Mouse (Mus musculus) adrenal gland, adult 18-20 months (tissue): Measurements from ENCODE around the gene Wdr82. TPM values are rescaled to one million over a fixed set of nuclear protein-coding genes. Genes with fewer than 3 reads are reported as not detected.

Experiments
- microRNA-seq, 2 experiments: library from miRNA; unstranded; fragments of <30 nt; microRNA quantifications; one replicate each; pipeline ENCODE4 v1.2.0; 2021; ENCODE audit warnings: borderline number of aligned reads in 2 of 2
- total RNA-seq, 2 experiments: library from RNA; stranded (reverse); gene quantifications; 1 replicate in 1 of 2; 2 replicates in 1 of 2; pipeline ENCODE4 v1.2.3; 2021

The Wdr82 gene
- total RNA-seq, 2 experiments from 2014 or later: 73.7 to 81.6 TPM

Small RNA genes lying within 50 kb of the gene (microRNA-seq; reads per million reads assigned to microRNA genes)
- gene Mir135a-1 (0 reads per million in 2 experiments), gene Mirlet7g (80,621 to 98,629 reads per million in 2 experiments)

Other genes with a start within 250 kb of the Wdr82 start
- 1 to 10 TPM; 1.8 to 5.1 TPM for gene Col6a5, start 210.3 kb upstream of the Wdr82 start, total RNA-seq
- gene Col6a4, start 74.1 kb upstream of the Wdr82 start, total RNA-seq: under 1 TPM; 0.10 to 0.30 TPM
- 1 to 10 TPM; 1.9 to 2.7 TPM for gene Glyctk, start 12.8 kb upstream of the Wdr82 start, total RNA-seq
- gene Ppm1m, start 28.8 kb downstream of the Wdr82 start, total RNA-seq: 100 to 1,000 TPM; 105 to 110 TPM
- 10 to 100 TPM; 41.1 to 78.7 TPM for gene Twf2, start 32.2 kb downstream of the Wdr82 start, total RNA-seq
- gene Tlr9, start 51.7 kb downstream of the Wdr82 start, total RNA-seq: under 1 TPM; 0.63 to 0.83 TPM
- gene Alas1, start 77.7 kb downstream of the Wdr82 start, total RNA-seq: 1,000 to 10,000 TPM; 1,196 to 1,991 TPM
- 1 to 10 TPM; 3.2 to 4.3 TPM for gene Poc1a, start 110.1 kb downstream of the Wdr82 start, total RNA-seq
- 10 to 100 TPM; 11.8 to 22.2 TPM for gene Dusp7, start 197.7 kb downstream of the Wdr82 start, total RNA-seq